Mouse (Mus musculus) heart, postnatal 25 days (tissue): ENCODE data around the gene Cdc42ep4. TPM values are rescaled to one million over a fixed set of nuclear protein-coding genes. Genes with fewer than 3 reads are reported as not detected.
A peak's percentile ranks its signal among the peaks of the same experiment; 100 is the strongest.

Experiments
- DNase-seq: peaks from one replicate; pipeline ENCODE4 v3.0.0; 2022; ENCODE audit warnings: low spot score
- intact Hi-C: fragments of 180-260 bp; cut with DNase I; formaldehyde crosslinking; loops from one replicate; pipeline ENCODE4 v1.15.1; 2025
- total RNA-seq, 2 experiments: library from RNA; stranded (reverse); gene quantifications; 2 replicates each; pipeline ENCODE4 v1.2.3; 2021

Cdc42ep4 gene
- total RNA-seq, 2 experiments from 2014 or later, result 12.5 to 17.7 TPM

GRCm38 (mm10) chr11:113730879-113731278 is 20.8 kb downstream of the Cdc42ep4 start:
- DNase-seq, result no peak
- intact Hi-C loops, result no loop called here

GRCm38 (mm10) chr11:113729917-113730316 is 21.8 kb downstream of the Cdc42ep4 start:
- no peak for DNase-seq
- intact Hi-C loops, result no loop called here

GRCm38 (mm10) chr11:113729239-113729638 is 22.4 kb downstream of the Cdc42ep4 start:
- intact Hi-C loops, result no loop called here
- DNase-seq, result no peak

- DNase-seq, result no peak
- intact Hi-C loops, result no loop called here
Measured at GRCm38 (mm10) chr11:113727992-113728391, 23.7 kb downstream of the Cdc42ep4 start.

GRCm38 (mm10) chr11:113726994-113727888 is 24.4 kb downstream of the Cdc42ep4 start:
- DNase-seq, result no peak
- intact Hi-C loops, result no loop called here

GRCm38 (mm10) chr11:113725235-113726048 is 26.2 kb downstream of the Cdc42ep4 start:
- DNase-seq, result peak; percentile 52

GRCm38 (mm10) chr11:113722405-113723090 is 29.1 kb downstream of the Cdc42ep4 start:
- DNase-seq, result no peak
- intact Hi-C loops, result no loop called here

More at GRCm38 (mm10) chr11:113725235-113726048, 26.2 kb downstream of the Cdc42ep4 start:
- intact Hi-C loops, result no loop called here

- DNase-seq, result no peak
- intact Hi-C loops, result no loop called here
Measured at GRCm38 (mm10) chr11:113717767-113718424, 33.8 kb downstream of the Cdc42ep4 start.

- no peak for DNase-seq
- intact Hi-C loops, result no loop called here
Measured at GRCm38 (mm10) chr11:113716132-113716531, 35.5 kb downstream of the Cdc42ep4 start.

GRCm38 (mm10) chr11:113715078-113715674 is 36.5 kb downstream of the Cdc42ep4 start:
- intact Hi-C loops, result no loop called here
- no peak for DNase-seq

GRCm38 (mm10) chr11:113711061-113711460 is 40.6 kb downstream of the Cdc42ep4 start:
- intact Hi-C loops, result no loop called here
- DNase-seq, result no peak

GRCm38 (mm10) chr11:113710257-113710777 is 41.4 kb downstream of the Cdc42ep4 start:
- no peak for DNase-seq
- intact Hi-C loops, result no loop called here

GRCm38 (mm10) chr11:113709731-113710256 is 41.9 kb downstream of the Cdc42ep4 start, which contains the start of gene Cpsf4l:
TSS of gene Cpsf4l (minus strand) at chr11:113710017.
- no peak for DNase-seq
- intact Hi-C loops, result no loop called here

- intact Hi-C loops, result no loop called here
- no peak for DNase-seq
Measured at GRCm38 (mm10) chr11:113709272-113709671, 42.4 kb downstream of the Cdc42ep4 start.

- intact Hi-C loops, result no loop called here
Measured at GRCm38 (mm10) chr11:113708629-113709213, 43.0 kb downstream of the Cdc42ep4 start.

GRCm38 (mm10) chr11:113705966-113706652 is 45.6 kb downstream of the Cdc42ep4 start:
- no peak for DNase-seq
- intact Hi-C loops, result loop anchor here (2.0 kb wide), 1 partner anchor 45 kb away; the partner anchor contains the start of gene Cdc42ep4

More at GRCm38 (mm10) chr11:113708629-113709213, 43.0 kb downstream of the Cdc42ep4 start:
- no peak for DNase-seq

- intact Hi-C loops, result loop anchor here (1.0 to 2.0 kb wide), 2 partner anchors 47 to 108 kb away; partner anchors contain the start of gene Cdc42ep4
- peak; percentile 56 for DNase-seq
Measured at GRCm38 (mm10) chr11:113703758-113704157, 47.9 kb downstream of the Cdc42ep4 start.
